Mouse (Mus musculus) spleen, adult 2 months (tissue): Measurements from ENCODE around the gene Sft2d1.

Source experiments
- CTCF ChIP-seq: fragments of 200-500 bp; IDR thresholded peaks from 2 replicates; pipeline ENCODE4 v1.5.1; 2011; ENCODE audit warnings: mild to moderate bottlenecking, inconsistent platforms; ENCODE audit not compliant: insufficient read depth, insufficient read length, insufficient replicate concordance; ENCODE audit errors: extremely low read depth
- POLR2A ChIP-seq: fragments of 200-500 bp; IDR thresholded peaks from 2 replicates; pipeline ENCODE4 v1.6.1; 2011; ENCODE audit warnings: low read depth, low read length, inconsistent platforms

DNA sequence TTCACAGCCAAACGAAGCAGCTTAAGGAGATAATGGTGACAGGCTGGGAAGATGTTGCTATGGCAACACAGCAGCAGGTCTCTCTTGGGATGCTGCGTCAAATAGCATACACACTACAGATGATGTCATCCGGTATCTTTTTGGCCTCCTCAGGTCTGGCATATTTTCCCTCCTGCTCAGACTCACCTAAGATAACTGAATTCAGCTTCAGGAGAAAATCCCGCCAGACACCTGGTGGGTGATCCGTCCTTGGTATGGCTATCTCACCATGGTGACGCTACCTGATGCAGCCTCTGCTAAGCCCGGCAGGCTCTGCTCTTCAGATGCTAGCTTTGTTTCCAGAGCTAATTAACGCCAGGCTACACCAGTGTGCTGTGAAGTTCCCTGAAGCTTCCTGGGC lies 57.7 kb downstream of the Sft2d1 start:
- TF ChIP-seq POLR2A, result no peak
- TF ChIP-seq CTCF, result no peak
